Mouse (Mus musculus): ENCODE data around the gene Upk1a.

The Upk1a gene

DNA sequence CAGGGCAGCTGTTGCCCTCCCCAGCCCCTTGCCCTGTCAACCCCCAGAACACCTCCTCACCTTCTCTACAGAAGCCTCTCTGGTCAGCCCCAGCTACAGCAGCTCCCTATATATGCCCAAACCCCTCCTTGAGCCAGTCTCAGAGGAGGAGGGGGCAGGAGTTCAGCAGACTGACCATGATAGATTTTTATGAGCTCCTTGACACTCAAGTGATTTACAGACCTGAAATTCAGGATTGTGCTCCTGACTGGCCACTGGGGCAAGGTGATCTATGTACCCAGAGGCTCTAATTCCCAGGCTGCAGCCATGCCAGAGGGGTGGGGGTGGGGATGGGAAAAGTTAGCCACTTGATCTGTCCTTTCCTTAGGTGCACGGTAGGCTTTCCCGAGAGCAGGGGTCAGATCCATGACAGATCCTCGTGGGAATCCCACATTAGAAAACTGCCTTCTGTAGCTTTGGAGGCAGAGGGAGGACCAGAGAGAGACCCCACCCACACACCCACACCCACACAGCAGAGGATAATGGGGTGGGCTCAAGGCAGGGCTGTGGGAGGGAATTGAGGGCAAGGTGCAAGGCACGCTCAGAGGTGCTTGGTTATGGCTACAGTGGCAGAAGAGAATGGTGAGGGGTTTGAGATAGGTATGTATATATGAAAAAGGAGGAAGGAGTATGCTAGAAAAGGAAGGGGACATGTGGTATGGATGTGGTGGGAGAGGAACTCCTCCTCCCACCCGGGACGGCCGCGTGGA, at the start of gene Upk1a:
Gene Upk1a (minus strand): TSS at position 194 of the 749 bp plus-strand sequence.
- DNase-seq (ENCODE audit: low spot score in 2 of 2) = no peak

GRCm38 (mm10) chr7:30649591-30650540, 37.2 kb upstream of the Upk1a start, which contains the start of gene Rbm42:
Gene Rbm42 (minus strand): TSS chr7:30650317.
- DNase-seq (ENCODE audit: low spot score in 2 of 2) = peak; percentile 99

DNA sequence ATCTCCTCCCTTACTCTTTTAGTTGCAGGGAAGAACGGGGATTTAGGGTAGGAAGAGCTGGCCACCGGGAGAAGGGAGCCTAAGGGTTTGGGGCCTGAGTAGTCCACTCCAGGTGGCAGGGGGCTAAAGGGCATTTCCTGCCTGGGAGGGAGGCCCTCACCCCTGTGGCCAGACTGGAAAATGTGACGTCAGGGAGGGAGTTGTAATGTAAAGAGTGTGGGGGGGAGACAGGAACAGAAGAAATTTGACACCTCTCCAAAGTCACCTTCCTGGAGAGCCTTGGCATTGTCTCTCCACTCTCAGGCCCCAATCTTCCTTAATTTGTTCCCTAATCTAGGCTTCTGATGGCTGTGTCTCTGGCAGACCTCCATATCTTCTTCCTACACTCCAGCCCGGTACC, 26.4 kb upstream of the Upk1a start:
- no peak for DNase-seq (ENCODE audit: low spot score in 2 of 2)

DNA sequence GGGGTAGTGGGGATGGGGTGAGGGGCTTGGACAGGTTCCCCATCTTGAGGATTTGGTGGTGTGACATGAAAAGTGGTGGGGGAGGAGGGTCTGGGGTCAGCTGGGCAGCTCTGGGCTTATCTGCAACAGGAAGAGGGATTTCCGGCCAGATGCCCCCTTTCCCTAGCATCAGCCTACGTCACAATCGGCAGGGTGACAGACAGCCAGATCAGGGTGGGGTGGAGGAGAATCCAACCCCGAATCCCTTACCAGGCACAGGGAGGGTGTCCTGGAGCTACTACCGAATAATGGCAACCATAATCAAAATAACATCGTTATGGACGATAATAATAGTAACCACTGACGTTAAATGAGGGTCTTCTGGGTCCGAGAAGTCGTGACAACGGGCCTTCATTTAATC, 23.7 kb upstream of the Upk1a start:
- no peak for DNase-seq (ENCODE audit: low spot score in 2 of 2)

- DNase-seq (ENCODE audit: low spot score in 2 of 2) = no peak
Observed at GRCm38 (mm10) chr7:30635752-30636151, 23.1 kb upstream of the Upk1a start, which contains the start of gene Etv2. Gene Etv2 (minus strand): TSS chr7:30635852.

GRCm38 (mm10) chr7:30634621-30635020, 22.0 kb upstream of the Upk1a start:
- peak in 1 of 2 experiments; percentile 25 for DNase-seq (ENCODE audit: low spot score in 2 of 2)

- DNase-seq (ENCODE audit: low spot score in 2 of 2) = no peak
Observed at GRCm38 (mm10) chr7:30633762-30634412, 21.2 kb upstream of the Upk1a start.

DNA sequence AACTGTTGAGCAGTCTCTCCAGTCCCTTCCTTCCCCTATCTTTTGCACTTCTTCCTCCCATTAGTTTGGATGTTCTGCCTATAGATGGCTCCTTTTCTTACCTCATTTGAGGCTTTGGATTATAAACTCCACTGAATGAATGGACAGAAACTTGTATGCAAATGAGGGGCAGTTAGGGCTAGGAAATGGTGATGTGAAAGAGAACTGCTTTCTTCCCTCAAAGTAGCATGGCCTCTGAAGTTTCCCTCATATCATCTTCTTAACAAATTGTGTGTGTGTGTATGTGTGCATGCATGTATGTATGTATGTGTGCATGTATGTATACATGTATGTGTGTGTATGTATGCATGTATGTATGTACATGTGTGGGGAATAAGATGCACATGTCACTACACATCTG, 16.4 kb upstream of the Upk1a start:
- no peak for DNase-seq (ENCODE audit: low spot score in 2 of 2)

DNA sequence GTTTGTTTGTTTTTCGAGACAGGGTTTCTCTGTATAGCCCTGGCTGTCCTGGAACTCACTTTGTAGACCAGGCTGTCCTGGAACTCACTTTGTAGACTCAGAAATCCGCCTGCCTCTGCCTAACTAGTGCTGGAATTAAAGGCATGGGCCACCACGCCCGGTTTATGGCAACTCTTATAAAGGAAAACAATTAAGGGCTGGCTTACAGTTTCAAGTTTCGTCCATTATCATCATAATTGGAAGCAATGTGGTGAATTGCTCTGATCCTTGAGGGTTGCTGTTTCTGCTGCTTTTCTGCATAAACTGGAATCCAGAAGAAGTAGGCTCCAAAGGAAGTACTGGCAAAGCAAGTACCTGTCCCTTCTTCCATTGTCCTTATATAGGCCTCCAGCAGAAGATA, 14.0 kb upstream of the Upk1a start:
- DNase-seq (ENCODE audit: low spot score in 2 of 2) = no peak

DNA sequence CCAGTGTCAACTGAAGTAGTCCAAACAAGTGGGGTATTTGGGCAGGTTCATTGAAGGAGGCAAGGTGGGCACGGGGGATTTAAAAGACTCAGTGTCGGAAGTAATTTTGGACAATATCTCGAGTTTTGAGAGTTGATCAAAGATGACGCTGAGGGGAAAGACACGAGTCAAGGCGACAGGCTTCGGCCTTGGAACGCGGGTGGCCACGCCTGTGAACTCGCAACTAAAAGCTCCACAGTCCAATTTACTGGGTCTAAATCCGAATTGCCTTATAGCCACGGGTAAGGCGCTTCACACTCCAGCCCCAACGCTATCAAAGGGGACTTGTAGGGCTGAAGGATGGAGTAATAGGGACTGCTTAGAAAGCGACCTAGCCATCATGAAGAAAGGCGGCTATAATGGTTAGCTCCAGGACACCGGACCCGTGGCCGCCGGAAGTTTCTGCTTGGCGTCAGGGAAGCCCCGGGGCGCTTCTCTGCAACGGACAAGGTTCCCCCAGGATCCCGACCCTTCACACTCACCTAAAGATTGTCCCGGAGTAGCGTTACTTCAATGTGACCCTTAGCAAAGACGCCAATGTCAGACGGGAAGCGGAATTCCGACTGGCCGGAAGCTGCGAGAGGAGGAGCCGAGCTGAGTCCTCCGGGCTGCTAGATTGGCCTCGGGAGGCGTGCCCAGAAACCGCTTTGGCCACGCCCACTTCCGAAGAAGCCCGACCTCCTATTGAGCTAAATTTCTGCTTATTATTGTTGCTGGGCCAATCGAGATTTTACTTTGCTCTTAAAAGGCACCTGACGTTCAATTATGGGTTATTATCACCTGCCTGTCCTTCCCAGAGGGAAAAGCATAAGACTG, 13.1 kb upstream of the Upk1a start, which contains the start of gene Cox6b1:
Gene Cox6b1 (minus strand): TSS at position 622 of the 855 bp plus-strand sequence.
- DNase-seq (ENCODE audit: low spot score in 2 of 2) = peak; percentile 76 to 84

DNA sequence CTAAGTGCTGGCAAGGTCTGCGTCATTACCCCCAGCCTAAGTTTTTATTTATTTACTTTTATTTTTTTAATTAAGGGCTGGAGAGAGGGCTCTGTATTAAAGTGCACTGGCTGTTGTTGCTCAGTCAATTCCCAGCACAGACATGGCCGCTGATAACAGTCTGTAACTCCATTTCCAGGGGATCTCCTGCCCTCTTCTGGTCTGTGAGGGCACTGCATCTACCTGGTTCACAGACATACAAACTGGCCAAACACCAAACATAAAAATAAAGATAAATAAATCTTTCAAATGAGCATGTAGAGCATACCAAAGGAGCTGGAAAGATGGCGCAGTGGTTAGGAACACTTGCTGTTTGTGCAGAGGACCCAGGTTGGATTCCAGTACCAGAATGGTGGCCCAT, 6.6 kb upstream of the Upk1a start:
- DNase-seq (ENCODE audit: low spot score in 2 of 2) = no peak

DNA sequence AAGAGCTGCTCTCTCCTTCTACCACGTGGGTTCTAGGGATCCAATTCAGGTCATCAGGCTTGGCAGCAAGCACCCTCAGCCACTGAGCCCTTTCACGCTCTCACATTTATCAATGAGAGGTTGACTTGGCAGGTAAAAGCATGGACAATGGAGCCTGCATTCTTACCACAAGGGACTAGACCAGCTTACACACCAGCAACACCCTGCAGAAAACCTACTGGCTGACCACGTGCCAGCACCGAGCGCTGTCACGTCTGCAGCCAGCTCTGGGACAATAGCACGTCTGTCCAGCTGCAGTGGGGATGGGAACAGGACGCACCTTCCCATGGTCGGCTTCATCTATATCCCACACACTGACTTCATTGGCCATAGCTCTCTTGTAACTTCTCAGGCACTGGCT, 6.0 kb upstream of the Upk1a start:
- DNase-seq (ENCODE audit: low spot score in 2 of 2) = no peak

DNA sequence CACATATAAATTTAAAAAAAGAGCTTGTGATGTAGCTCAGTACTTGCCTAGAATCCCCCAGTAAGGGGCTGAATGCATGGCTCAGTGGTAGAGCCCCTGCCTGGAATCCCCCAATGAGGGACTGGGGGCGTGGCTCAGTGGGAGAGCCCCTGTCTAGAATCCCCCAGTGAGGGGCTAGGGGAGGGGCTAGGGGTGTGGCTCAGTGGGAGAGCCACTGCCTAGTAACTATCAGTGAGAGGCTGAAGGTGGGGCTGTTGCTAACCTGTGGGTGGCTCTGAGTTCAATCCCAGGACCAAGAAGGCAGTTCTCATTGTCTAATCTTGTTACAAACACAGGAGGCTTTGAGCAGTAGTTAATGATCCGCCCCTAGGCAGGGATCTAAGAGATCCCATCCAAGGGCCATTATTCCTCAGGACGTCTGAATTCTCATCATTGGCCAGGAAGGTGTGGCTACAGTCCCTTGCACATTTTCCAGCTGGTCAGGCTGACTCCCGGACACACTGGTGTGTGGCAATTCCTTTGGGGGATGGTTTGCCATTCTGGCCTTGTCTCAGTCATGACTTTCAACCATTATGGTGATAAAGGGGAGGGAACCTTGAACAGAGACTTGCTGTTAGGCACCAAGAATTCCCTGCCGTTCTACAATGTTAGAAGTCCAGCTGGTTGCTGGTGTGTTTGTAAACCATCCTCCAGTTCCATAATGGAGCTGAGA, 2.6 kb upstream of the Upk1a start:
- no peak for DNase-seq (ENCODE audit: low spot score in 2 of 2)

GRCm38 (mm10) chr7:30614454-30614853, 1.8 kb upstream of the Upk1a start:
- DNase-seq (ENCODE audit: low spot score in 2 of 2) = no peak

DNA sequence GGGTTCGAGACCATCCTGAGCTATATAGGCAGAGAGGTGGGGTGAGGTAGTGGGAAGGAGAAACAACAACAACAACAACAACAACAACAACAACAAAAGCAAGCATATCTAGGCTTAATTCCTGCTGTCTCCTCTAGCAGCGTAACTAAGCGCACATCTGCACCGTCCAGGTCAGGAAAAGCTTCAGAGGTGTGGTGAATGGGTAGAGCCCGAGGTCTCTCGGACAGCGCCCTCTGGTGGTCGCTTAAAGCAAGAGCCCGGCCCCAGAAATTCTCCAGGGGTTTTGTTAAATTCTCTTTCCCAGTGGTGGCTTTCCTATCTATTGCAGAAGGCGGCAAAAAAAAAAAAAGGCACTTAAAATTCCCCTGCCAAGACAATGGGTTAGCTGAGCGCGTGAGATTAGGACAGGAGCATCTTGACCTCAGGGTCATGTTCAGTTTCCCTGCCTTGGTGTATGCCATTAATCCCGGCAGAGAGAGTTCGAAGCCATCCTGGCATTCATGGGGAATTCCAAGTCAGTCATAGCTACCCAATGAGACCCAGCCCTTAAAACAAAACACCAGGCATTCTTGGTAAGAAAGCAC, 974 bp upstream of the Upk1a start:
- peak in 1 of 2 experiments; percentile 29 for DNase-seq (ENCODE audit: low spot score in 2 of 2)

DNA sequence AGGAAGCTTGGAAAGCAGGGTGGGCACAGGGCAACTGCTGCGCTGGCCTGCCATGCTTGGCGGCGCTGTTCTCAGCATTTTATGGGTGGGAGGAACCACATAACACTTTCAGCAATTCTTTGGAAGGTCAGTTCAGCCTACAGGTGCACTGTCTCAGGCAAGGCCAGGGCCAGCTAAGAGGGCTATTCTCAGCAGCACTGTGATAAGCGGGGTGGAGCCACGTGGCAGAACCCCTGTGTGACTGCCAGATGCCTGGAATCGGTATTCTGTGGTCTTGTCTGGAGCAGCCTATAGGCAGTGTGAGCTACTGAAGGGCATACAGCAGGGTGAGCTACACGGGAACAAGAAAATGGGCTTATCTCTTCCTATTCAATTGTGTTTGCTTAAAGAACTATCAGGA, 2.6 kb downstream of the Upk1a start:
- DNase-seq (ENCODE audit: low spot score in 2 of 2) = no peak

GRCm38 (mm10) chr7:30608476-30608875, 4.2 kb downstream of the Upk1a start:
- DNase-seq (ENCODE audit: low spot score in 2 of 2) = no peak

DNA sequence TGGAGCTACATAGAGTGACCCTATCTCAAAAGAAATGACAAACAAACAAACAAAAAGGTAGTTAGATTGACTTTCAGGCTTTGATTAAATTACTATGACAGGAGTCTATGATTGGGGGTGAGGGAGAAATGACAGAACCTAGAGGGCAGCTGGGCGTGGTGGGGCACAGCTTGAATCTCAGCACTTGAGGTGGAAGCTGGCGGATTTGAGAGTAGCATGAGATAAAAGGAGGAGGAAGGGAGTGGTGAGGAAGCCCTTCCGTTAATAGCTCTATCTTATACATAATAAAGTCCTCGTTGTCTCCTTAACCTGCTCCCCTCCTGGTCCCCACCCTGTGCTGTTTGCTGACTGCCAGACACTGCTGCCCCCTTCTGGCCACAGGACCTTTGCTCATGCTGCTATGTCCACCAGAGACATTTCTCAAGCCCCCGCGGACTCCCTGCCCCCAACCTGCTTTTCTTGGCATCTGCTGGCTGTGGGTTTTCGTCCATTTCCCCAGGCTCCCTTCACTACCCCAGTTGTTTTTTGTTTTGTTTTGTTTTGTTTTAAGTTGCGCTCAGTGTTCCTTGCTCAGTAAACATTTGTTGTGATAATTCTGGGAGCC, 4.8 kb downstream of the Upk1a start:
- no peak for DNase-seq (ENCODE audit: low spot score in 2 of 2)

DNA sequence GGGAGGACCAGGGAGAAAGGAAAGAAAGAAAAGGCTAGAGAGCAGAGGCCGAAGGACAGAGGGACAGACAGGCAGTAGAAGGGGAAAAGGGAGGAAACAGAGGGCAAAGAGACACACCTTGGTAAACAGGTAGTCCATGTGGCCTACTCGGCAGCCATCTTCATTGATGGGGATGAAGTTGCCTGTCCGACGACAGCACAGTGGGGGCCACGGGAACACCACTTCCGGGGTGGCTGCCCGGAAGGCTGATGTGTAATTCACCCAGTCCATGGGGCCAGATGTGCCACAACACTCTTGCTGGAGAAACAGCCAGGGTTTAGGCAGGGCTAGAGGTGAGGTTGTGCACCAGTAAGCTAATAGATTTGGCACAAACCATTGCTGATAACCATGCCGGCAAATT, 7.7 kb downstream of the Upk1a start:
- DNase-seq (ENCODE audit: low spot score in 2 of 2) = no peak

GRCm38 (mm10) chr7:30604424-30604823, 8.2 kb downstream of the Upk1a start:
- DNase-seq (ENCODE audit: low spot score in 2 of 2) = no peak
